Mouse (Mus musculus): ENCODE data around the gene Polg2.

DNA sequence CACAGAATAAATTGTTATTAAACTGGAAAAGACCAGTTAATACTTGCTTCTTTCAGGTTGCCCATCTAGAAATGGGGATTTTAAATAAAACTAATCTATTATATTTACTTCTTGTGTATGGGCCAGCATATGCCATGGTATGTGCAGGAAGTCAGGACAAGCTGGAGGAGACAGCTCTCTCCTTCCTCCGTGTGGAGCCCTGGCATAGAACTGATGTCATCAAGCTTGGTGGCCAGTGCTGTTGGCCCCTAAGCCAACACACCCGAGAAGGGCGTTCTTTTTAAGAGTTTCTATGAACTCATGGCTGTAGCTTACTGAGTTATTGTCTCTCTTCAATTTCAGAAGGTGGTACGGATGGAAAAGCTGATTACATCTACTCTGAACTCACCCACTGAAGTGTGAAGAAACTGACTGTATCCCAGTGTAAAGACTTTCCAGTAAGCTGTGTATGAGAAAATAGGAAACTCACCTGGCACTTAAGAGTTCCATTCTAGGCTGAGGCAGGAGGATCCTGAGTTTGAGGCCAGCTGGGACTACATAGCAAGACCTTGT lies 12.7 kb downstream of the Polg2 start:
- TF ChIP-seq CHD1 (IDR thresholded peaks at IDR 0.05; ENCODE audit: low read depth, low read length): no peak
- TF ChIP-seq KAT2A (IDR thresholded peaks at IDR 0.05; ENCODE audit: insufficient replicate concordance, low read length): no peak
- TF ChIP-seq CTCF (conservative IDR thresholded peaks at IDR 0.05 in 1 of 2, IDR thresholded peaks at IDR 0.05 in 1 of 2; ENCODE audit: low read depth in 2 of 2, low read length in 2 of 2): no peak
- TF ChIP-seq POLR2A (IDR thresholded peaks at IDR 0.05; ENCODE audit: low read depth, low read length): no peak
- TF ChIP-seq ZNF384 (IDR thresholded peaks at IDR 0.05; ENCODE audit: low read depth, low read length): no peak
- no peak for TF ChIP-seq USF2 (conservative IDR thresholded peaks at IDR 0.05; ENCODE audit: low read depth, low read length)
- TF ChIP-seq GABPA (IDR thresholded peaks at IDR 0.05; ENCODE audit: insufficient replicate concordance, low read depth, low read length): no peak
